Mouse (Mus musculus) granulocyte monocyte progenitor cell, adult 5-6 weeks (primary cell): ENCODE results near the gene Gm19935. TPM values are rescaled to one million over a fixed set of nuclear protein-coding genes. Genes with fewer than 3 reads are reported as not detected.
A peak's percentile ranks its signal among the peaks of the same experiment; 100 is the strongest.

Experiments
- ATAC-seq: replicated peaks from 2 replicates; pipeline ENCODE4 v1.8.0; 2016; ENCODE audit warnings: mild to moderate bottlenecking, moderate TSS enrichment, inconsistent platforms; ENCODE audit not compliant: poor library complexity, severe bottlenecking
- total RNA-seq, 2 experiments: library from RNA; stranded (forward) in 1 of 2; stranded (reverse) in 1 of 2; fragments of 200-712, 200-1000 nt in 1 of 2; fragments of >200 nt in 1 of 2; fragmentation: Nextera tagmentation in 1 of 2; gene quantifications; 2 replicates each; pipeline ENCODE4 v1.2.3; 2014 to 2017

Gm19935 gene
- total RNA-seq, 2 experiments from 2014 or later: not detected

DNA sequence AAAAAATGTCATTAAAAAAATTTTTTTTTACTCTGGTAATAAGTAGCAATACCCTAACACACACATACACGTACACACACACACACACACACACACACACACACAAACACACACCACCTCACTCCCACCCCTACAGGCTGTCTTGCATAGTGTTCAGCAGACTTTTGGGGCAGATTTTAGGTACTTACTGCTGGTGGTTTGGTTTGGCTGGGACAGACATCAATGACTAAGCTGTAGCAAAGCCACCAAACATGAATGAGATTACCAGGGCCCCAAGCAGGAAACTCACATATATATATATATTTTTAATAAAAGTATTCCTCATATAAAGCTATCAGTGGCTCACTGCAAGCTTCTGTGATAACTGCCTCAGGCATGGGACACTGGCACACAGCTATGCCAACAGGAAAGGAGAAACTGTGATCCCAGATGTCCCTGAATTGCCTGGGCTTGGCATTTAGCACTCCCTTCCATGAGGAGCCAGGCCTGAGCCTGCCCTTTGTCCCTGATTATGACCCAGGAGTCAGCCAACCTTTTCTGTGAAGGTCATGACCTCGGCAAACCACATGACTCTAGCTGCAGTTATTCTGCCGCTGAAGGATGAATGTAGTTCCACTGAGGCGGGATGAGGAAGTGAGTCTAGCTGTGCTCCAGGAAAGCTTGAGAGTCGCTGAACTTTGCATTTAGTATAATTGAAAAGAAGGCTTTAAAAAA is 15.5 kb upstream of the Gm19935 start:
- 0 out of 2 replicates have a peak, but pooled peaks have one; percentile 7 for ATAC-seq

DNA sequence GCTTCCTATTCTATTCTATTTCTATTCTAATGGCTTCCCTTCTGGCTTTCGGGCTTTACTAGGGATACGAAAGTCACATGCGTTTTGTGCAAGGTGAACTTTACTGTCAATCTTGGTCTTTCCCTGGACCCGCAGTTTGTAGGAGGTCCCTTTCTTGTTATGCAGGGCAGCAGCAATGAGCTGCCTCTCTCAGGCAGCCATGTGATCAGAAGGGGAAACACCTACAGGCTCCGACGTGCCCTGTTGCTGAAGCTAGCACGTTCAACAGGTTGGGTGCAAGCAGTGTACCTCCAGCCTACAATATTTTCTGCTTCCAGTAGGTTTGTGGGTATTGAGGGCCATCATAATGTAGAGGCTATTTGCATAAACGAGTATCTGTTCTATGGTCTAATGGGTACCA is 13.8 kb upstream of the Gm19935 start:
- no peak for ATAC-seq

DNA sequence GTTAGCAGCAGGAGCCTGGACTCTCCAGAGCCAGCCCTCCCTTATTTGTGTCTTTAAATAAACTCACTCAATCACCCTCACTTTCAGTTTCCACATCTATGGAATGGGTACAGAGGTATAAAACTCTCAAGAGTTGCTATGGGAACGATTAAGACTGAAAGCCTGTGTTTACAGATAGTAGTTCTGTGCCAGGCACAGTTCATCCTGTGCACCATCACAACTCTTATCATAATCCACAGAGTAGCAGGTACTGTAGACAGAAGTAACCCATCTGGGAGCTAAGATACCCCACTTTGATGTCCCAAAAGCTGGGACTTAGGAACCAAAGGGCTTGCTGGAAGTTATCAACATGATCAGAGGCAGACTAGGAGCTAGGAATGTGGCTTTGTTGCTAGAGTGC is 12.6 kb upstream of the Gm19935 start:
- no peak for ATAC-seq

DNA sequence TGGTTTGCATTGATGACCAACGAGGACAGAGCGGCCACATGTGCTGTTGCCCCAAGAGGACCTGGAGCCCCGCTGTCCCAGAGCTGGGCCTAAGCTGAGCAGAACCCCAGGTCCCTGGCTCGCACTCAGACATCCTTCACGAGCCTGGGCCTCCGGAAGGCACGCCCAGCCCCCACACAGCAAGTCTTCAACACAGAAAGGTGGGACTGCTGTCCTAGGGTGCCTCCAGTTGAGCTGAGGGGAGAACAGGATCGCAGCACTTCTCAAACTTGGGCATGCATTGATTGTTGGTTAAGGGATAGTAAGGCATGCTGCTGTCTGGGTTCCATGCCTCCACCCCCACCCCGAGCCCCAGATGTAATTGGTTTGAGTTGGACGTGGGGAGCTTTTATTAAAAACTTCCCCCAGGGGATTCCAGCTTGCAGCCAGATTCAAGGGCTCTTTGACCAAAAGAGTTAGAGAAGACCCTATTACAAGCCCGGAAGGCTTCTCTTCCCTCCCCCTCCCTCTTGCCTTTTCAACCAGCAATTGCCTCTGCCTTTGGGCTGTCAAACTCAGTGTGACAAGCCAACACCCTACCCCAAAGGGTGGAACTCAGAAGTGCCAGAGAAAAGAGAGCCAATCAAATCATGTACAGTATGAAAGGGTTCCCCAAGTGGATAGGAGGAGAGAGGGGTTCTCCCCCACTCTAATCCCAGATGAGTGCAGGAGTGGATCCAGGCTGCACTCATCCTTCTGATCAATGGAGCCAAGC is 12.0 kb upstream of the Gm19935 start:
- ATAC-seq: no peak

DNA sequence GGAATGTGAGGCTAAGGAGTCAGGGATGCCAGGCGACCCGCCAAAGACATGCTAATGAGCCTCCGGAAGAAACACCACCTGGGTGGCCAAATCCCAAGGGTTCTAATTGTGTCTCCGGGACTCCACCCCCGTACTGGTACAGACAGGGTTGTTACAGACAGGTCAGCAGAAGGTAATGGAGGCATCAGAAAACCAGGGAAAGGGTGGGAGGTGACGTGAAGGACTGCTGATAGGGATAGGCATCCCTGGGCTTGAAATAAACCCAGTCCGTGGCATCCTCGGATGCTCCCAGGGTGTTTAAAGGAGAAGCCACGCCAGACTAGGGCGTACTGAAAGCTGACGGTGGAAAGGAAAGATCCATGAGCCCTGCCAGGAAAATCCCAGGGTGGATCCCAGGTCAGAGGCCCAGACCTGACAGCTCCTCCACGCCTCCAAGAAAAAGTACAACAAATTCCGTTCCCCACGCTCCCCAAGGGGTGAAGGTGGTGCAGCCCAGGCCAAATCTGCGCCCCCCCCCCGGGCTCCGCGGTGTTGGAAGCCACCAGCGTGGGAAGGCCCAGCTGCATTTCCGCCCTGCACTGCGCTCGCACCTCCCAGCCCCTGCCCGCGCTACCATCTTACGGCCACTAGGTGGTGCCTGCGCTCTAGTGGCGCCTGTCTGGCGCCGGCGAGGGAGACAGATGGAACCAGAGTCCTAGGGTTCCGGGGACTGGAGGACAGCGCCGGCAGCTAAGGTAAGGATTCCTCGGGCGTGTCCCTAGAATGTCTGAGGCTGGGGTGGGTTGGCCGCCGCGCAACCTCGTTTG is 11.2 kb upstream of the Gm19935 start, which contains the start of gene Chd9:
TSS of gene Chd9 (plus strand) at position 172 of the 806 bp plus-strand sequence.
- peak; percentile 94 for ATAC-seq

DNA sequence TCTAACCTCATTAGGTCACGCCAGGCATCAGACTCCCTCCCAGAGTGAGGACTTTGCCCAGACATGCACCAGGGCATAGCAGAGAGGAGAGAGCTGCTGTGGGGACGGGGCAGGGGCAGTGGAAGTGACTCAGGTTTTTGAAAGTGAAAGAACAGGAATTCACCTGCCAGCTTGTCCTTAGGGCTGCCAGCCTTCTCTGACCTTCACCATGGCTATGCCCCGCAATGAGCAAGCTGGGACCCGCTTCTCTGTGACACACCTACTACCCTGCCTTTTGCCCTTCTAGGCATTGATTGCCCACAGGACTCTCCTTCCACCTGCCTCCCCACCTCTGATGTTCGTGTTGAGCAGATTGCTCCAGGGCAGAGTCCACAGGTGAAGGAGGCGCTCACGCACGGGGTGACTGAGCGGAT is 8.3 kb upstream of the Gm19935 start:
- ATAC-seq: no peak

DNA sequence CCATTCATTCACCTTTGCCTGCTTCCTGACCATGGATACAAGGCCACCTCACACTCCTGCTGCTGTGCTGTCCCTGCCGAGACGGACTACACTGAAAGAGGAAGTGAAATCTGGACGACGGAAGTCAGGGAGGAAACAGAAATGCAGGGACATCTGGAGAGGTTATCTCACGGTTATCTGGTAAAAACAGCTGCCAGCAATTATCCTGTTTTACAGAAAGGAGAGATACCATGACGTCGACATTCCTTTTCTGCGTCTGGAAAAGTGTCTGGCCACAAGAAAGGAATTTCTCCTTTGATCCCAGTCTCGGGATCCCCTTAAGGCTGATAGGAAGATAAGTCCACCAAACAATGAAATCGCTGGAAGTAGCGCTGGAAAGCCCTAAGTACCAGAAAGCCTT is 5.2 kb upstream of the Gm19935 start:
- peak; percentile 61 for ATAC-seq

DNA sequence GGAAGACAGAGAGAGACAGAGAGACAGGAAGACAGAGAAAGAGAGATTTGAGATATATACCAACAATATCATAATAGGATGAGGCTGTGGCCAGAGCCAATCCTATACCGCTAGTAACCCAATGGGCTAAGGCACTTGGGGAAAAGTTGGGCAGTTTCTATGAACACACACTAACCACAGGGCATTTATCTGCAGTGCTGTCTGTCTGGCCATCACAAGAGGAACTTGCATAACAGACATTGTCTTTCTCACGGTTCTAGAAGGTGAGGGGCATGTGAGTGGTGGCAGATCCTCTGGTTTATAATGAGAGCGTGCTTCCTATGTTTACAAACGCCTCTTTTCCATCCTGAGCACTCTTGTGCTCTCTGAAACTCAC is 3.1 kb upstream of the Gm19935 start:
- ATAC-seq: peak; percentile 66

DNA sequence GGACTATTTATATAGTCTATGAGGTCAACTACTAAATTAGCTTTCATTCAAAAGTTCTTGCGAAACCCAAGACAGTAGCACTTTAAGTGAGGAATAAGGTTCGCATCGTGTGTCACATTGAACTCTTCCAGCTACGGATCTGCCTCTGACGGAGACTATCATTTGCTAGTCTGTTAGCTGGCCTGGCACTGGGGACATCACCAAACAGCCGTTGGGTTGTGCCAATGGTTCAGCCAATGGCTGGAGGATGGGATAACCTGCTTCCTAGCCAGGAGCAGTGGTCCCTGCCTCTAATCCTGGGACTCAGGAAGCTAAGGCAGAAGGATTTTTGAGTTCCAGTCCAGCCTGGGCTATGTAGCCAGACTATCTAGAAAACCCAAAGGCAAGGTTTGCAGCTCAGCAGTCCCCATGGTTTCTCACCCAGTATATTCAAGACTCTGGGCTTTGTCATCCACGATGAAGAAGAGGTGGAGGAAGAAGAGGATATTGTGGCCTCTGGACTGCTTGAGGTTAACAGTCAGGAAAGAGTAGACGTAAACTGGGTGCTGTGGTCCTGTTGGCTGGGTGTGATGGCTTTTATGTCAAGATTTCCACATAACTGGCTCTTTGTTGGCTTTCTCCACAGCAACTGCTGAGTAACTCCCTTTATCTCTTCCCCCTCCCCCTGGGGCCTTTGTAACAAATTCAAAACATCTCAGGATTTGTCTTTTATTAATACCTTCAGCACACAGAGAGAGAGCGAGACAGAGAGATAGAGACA is 2.5 kb upstream of the Gm19935 start:
- peak; percentile 53 for ATAC-seq

DNA sequence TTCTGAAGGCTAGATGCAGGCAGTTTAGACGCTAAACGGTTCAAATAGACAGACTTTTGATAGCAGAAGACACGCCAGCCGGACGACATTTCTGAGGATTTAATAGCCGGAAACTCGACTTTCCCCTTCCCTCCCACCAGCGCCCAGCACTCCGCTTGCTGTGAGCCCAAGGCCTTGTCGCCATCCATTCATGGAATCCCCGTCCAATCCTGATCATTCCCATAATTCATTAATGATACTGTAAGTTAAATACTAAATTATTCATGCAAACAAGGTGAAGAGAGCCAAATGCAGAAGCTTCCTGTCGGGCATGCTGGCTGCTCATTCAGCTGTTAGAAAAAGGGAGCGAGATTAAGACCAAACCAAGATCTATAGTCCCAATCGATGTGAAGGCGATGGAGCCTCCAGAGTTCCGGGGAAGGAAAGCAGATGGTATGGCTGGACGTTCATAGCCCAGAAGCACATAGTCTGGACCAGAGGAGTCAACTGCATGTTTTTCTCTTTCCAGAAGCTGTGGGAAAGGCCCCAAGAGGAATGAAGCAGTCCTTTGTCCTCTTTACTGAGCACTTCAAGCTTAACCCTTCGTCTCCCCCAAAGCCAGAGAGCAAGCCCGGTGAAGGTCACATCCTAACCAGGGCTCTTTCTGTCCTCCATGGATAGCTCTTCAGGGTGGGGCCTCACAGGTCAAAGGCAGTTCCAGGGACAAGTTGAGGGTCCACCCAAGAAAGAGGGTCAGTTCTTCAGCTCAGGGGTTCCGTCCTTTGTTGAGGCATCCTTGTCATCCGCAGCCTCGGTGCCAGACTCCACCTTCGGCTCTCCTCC is 921 bp downstream of the Gm19935 start:
- ATAC-seq: no peak

DNA sequence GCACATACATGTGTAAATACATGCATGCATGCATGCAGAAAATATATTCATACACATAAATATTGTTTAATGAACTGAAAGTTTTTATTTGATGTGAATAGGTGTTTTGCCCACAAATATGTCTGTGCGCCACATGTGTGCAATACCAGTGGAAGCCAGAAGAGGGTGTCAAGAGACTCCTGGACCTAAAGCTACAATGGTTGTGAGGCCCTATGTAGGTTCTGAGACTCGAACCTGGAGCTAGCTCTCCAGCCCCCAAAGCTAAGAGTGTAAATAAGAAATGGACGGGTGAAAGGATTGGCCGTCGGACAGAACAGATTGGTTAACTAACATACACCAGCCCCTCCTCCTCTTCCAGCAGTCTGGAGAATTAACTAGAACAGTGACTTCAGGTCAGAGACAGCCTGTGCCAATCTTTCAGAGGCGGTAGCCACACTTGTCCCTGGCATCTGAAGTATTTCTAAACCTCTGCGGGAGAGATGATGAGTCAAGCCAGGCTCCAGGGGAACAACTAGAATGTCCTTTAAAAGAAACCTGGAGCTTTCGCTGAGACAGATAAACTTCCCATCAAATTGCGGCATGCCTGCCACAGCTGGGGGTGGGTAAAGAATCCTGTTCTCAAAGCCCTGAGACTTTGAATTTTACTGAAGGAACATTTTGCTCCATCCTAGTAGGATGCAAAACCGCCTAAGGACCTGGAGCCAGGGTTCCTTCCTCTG is 3.4 kb downstream of the Gm19935 start:
- no peak; the same call in 1 of the 2 replicates for ATAC-seq

DNA sequence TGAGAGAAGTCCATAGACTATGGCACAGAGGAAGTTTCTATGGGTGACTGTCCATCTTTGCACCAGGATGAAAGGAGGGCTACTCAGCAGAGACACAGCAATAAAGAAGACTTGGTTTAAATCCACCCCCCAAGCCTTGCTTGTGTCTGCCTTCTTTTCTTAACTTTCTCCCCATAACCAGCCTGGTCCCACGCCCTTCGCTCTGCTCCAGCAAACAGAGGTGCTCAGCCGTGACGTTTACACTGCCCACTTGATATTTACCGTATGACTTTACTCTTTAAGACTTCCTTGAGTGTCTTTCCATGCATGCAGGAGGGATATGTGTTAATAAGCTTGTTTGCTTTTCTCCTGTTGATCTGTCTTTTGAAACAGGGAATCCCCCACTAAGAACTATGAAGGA is 17.7 kb downstream of the Gm19935 start:
- no peak for ATAC-seq

DNA sequence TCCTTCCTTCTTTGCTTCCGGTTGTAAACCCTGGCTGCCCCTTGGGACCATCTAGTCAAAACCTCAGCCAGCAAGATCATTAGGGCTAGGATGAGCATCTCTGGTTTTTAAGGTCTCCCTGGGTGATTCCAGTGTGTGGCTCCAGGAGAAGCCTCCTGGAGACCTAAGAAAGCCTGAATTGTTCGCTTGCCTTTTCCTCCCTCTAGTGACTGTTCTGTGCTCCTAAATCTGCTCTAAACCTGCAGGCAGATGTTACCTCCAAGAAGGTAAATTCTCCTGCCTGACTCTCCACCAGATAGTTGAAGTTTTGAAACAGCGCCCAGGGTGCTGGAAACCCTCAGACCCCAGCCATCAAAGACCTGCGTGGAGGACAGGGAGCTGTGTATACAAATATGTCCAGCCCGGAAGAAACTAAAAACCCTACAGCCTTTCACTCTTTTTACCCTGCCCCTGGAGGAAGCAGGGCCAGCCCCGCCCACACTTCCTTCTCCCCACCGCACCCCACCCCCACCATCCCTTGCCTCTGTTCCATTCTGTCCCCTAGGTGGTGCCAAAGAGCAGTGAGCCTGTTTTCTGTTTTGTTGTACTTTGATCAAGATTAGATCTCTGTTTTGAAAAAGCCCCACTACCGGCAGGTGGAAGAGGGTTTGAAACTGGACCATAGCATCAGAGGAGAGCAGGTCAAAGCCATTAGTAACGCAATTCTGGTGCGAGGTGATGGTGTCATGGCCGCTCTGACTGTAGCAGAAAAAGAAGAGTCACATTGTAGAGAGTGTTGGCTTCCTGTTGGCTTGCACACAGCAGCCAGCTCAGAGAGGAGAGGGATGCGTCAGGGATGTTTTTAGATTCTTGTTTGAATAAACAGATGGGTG is 22.0 kb downstream of the Gm19935 start:
- peak; percentile 96 for ATAC-seq

DNA sequence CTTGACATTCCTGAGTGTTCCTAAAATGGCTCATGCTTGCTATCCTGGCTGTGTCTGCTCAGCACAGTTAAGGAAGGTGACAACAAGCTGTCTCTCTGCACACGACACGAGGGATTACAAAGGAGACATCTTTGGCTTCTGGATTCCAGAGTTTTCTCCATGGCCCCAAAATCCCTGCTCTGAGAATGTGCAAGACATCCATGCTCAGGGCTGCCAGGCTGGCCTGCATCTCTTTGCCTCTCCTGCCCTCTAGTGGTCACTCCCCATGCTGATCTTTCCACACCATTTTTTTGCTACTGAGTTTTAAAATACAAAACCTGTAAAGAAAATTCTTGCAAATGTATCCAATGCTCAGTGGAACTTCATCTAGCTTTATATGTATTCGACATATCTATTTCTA is 23.5 kb downstream of the Gm19935 start:
- peak; percentile 64 for ATAC-seq

DNA sequence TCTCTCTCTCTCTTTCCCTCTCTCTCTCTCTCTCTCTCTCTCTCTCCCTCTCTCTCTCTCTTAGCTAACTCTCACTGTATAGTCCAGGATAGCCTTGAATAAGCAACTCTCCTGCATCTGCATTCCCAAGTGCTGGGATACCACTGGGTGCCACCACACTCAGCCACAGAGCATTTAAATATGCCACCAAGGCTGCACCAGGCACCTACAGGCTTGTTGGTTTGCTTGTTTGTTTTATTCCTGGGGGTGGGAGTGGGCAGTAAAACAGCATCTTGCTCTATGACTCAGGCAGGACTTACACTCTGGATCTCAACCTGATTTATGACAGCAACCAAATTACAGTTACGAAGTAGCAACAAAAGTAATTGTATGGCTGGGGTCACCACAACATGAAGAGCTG is 25.6 kb downstream of the Gm19935 start:
- ATAC-seq: no peak

DNA sequence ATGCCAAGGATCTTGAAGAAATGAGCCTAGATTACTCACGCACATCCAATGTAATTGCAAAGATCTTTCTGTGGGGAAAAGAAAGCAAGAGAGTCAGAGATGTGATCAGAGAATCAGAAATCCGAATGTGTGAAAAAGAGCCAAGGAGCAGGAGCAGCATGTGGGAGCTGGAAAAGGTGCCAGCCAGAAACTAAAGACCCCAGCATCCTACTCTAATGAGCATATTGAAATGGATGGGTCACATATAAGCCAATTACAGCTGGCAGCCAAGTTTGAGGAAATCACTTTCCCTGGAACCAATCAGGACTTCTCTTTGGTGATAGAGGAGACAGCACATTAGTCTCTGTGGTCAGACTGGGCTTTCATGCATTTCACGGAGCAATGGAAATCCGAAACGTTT is 47.4 kb downstream of the Gm19935 start:
- ATAC-seq: no peak
